Mouse (Mus musculus) heart, embryonic 11.5 days (tissue): ENCODE measurements around the gene Ppp2r1b. TPM values are rescaled to one million over a fixed set of nuclear protein-coding genes. Genes with fewer than 3 reads are reported as not detected.

Experiments
- ATAC-seq: fragments of 200-750 bp; cut with Nextera tagmentation; replicated peaks from 2 replicates; pipeline ENCODE4 v1.8.0; 2017; ENCODE audit warnings: moderate library complexity; ENCODE audit not compliant: insufficient number of reproducible peaks, low FRiP score, low TSS enrichment
- H3K27ac ChIP-seq: fragments of 300-500 bp; sonication (generic); 2 replicates; pipeline ENCODE4 v1.5.1; 2014; ENCODE audit warnings: mild to moderate bottlenecking, low read depth, low read length
- H3K27me3 ChIP-seq: fragments of 300-500 bp; sonication (generic); 2 replicates; pipeline ENCODE4 v1.6.1; 2014; ENCODE audit warnings: mild to moderate bottlenecking, low read length, mixed read lengths; ENCODE audit not compliant: control insufficient read depth, insufficient read depth
- H3K36me3 ChIP-seq: fragments of 300-500 bp; sonication (generic); 2 replicates; pipeline ENCODE4 v1.6.1; 2014; ENCODE audit warnings: mild to moderate bottlenecking, low read length, moderate library complexity, mixed read lengths; ENCODE audit not compliant: control insufficient read depth, insufficient read depth
- H3K4me1 ChIP-seq: fragments of 300-500 bp; sonication (generic); 2 replicates; pipeline ENCODE4 v1.6.1; 2014; ENCODE audit warnings: low read length; ENCODE audit not compliant: control insufficient read depth, insufficient read depth
- H3K4me2 ChIP-seq: fragments of 300-500 bp; sonication (generic); 2 replicates; pipeline ENCODE4 v1.6.1; 2014; ENCODE audit warnings: mild to moderate bottlenecking, moderate library complexity
- H3K4me3 ChIP-seq: fragments of 300-500 bp; sonication (generic); 2 replicates; pipeline ENCODE4 v1.5.1; 2014; ENCODE audit warnings: low read depth, low read length
- H3K9ac ChIP-seq: fragments of 300-500 bp; sonication (generic); 2 replicates; pipeline ENCODE4 v1.6.1; 2014; ENCODE audit warnings: mild to moderate bottlenecking, low read depth, low read length, moderate library complexity
- H3K9me3 ChIP-seq: fragments of 300-500 bp; sonication (generic); replicated peaks from 2 replicates; pipeline ENCODE4 v1.6.1; 2016; ENCODE audit warnings: low read length; ENCODE audit not compliant: control insufficient read depth
- WGBS: fragments of 180-500 bp; shearing (Covaris S2); extraction: QIAGEN DNeasy Blood & Tissue Kit; methylation state at CpG from one replicate; pipeline ENCODE4 v1.1.7; 2014; ENCODE audit not compliant: insufficient replicate concordance; 5-methylcytosine and 5-hydroxymethylcytosine counted together
- polyA plus RNA-seq: library from polyadenylated mRNA; unstranded; fragments of >200 nt; fragmentation: Nextera tagmentation; extraction: Ambion mirVana; gene quantifications from 2 replicates; pipeline ENCODE4 v1.2.1, GENCODE M21; 2014

The Ppp2r1b gene
- polyA plus RNA-seq, 1 experiment from 2014 or later = 63.1 TPM

GRCm38 (mm10) chr9:50811746-50812145 lies 33.4 kb upstream of the Ppp2r1b start:
- no peak for ATAC-seq
- Histone ChIP-seq H3K27me3 (no peaks in the 10 kb centered on the region), H3K4me2 (no peak overlapping the region), H3K9me3 (no peaks in the 10 kb centered on the region), H3K9ac (no peak overlapping the region), H3K27ac (peak overlapping the region; percentile 47; the same call in 1 of the 2 replicates), H3K36me3 (peaks cover 16% of the 10 kb centered on the region), H3K4me1 (peaks cover 7% of the 10 kb centered on the region; the same call in 1 of the 2 replicates), H3K4me3 (no peak overlapping the region)
- 67% methylated on average over 2 of the region's 2 CpGs for WGBS

GRCm38 (mm10) chr9:50813796-50814195 lies 31.3 kb upstream of the Ppp2r1b start:
- WGBS = 82% methylated on average over 5 of the region's 5 CpGs
- Histone ChIP-seq H3K9ac (no peak overlapping the region), H3K27me3 (no peaks in the 10 kb centered on the region), H3K9me3 (no peaks in the 10 kb centered on the region), H3K4me1 (peaks cover 7% of the 10 kb centered on the region; the same call in 1 of the 2 replicates), H3K4me2 (no peak overlapping the region), H3K4me3 (no peak overlapping the region), H3K27ac (no peak overlapping the region), H3K36me3 (peaks cover 13% of the 10 kb centered on the region)
- no peak for ATAC-seq

- H3K4me1 ChIP-seq = peaks cover 7% of the 10 kb centered on the region; the same call in 1 of the 2 replicates
- no peak overlapping the region for H3K9ac ChIP-seq
- no peak overlapping the region for H3K4me2 ChIP-seq
- no peak overlapping the region for H3K27ac ChIP-seq
- ATAC-seq = no peak
- no peaks in the 10 kb centered on the region for H3K27me3 ChIP-seq
- peaks cover 14% of the 10 kb centered on the region for H3K36me3 ChIP-seq
- no peak overlapping the region for H3K4me3 ChIP-seq
- H3K9me3 ChIP-seq = no peaks in the 10 kb centered on the region
- WGBS = 96% methylated on average over 4 of the region's 4 CpGs
Observed at GRCm38 (mm10) chr9:50815666-50816065, 29.4 kb upstream of the Ppp2r1b start.

- Histone ChIP-seq H3K4me2 (no peak overlapping the region), H3K9me3 (no peaks in the 10 kb centered on the region), H3K36me3 (peaks cover 14% of the 10 kb centered on the region), H3K27me3 (no peaks in the 10 kb centered on the region), H3K9ac (no peak overlapping the region), H3K4me3 (no peak overlapping the region), H3K27ac (no peak overlapping the region), H3K4me1 (0 out of 2 replicates have a peak, but pooled peaks cover 2% of the 10 kb centered on the region)
- WGBS = 92% methylated on average over 1 of the region's 1 CpGs
- no peak for ATAC-seq
Observed at GRCm38 (mm10) chr9:50816512-50816911, 28.6 kb upstream of the Ppp2r1b start.

DNA sequence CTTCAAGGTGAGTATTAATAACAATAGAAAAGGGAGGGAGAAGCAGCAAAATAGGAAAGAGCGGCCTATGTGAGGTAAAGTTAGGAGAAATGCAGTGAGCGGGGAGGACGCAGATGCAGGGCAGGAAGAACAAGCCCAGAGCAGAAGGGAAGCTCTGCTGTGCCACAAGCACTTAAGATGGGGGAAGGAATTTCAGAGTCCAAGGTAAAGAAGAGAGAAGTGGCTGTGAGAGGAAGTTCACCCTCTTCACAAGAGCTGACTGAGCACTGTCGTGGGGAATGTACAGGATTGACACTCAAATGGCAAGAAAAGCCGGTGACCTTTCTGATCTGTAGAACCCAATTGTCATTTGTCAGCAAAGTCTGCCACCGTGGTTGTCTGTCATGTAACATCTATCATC lies 27.1 kb upstream of the Ppp2r1b start:
- H3K4me2 ChIP-seq = no peak overlapping the region
- no peaks in the 10 kb centered on the region for H3K9me3 ChIP-seq
- H3K36me3 ChIP-seq = peaks cover 14% of the 10 kb centered on the region
- H3K9ac ChIP-seq = no peak overlapping the region
- 87% methylated on average over 6 of the region's 6 CpGs for WGBS
- no peak overlapping the region for H3K27ac ChIP-seq
- no peaks in the 10 kb centered on the region for H3K4me1 ChIP-seq
- H3K4me3 ChIP-seq = no peak overlapping the region
- no peak for ATAC-seq
- no peaks in the 10 kb centered on the region for H3K27me3 ChIP-seq

DNA sequence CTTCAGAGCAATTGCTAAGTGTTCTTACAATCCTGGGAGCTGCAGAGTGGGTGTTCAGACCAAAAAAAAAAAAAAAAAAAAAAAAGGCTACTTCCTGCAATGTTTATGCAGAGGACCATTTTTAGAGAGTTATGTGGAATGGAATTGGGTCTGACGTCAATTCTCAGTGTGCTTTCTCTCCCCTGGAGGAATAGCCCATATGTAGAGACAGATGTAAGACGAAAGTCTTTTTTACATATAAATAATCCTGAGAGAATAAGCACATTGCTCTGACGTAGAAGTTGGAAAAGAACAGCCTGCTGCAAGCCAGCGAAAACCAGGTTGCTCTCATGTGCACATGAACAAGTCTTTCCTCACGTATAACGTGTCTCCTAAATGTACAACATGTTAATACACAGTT lies 25.4 kb upstream of the Ppp2r1b start:
- WGBS = 88% methylated on average over 6 of the region's 6 CpGs
- H3K36me3 ChIP-seq = peaks cover 9% of the 10 kb centered on the region

DNA sequence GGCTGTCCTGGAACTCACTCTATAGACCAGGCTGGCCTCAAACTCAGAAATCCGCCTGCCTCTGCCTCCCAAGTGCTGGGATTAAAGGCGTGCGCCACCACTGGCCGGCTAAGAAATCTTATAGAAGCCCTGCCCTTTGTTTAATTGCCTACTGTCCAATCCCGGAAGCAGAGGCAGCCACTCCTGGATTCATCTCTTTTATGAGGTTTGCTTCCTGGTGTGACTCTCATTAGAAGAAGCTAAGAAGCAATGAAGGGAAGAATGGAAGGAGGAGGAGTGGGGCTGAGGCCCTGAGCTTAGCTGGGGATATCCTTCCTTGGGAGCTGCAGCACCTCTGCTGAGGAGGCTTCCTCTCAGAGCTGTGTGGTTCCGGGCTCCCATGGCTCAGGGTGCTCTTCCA lies 23.4 kb upstream of the Ppp2r1b start:
- no peaks in the 10 kb centered on the region for H3K27me3 ChIP-seq
- H3K4me3 ChIP-seq = no peak overlapping the region
- peaks cover 6% of the 10 kb centered on the region for H3K36me3 ChIP-seq
- H3K4me2 ChIP-seq = no peak overlapping the region
- ATAC-seq = no peak
- no peak overlapping the region for H3K27ac ChIP-seq
- H3K9ac ChIP-seq = no peak overlapping the region
- 94% methylated on average over 6 of the region's 6 CpGs for WGBS
- no peaks in the 10 kb centered on the region for H3K4me1 ChIP-seq
- H3K9me3 ChIP-seq = no peaks in the 10 kb centered on the region

More for the DNA sequence above, 25.4 kb upstream of the Ppp2r1b start:
- Histone ChIP-seq H3K9ac (no peak overlapping the region), H3K4me3 (no peak overlapping the region), H3K27me3 (no peaks in the 10 kb centered on the region), H3K4me1 (no peaks in the 10 kb centered on the region), H3K4me2 (no peak overlapping the region), H3K9me3 (no peaks in the 10 kb centered on the region), H3K27ac (no peak overlapping the region)
- no peak for ATAC-seq

DNA sequence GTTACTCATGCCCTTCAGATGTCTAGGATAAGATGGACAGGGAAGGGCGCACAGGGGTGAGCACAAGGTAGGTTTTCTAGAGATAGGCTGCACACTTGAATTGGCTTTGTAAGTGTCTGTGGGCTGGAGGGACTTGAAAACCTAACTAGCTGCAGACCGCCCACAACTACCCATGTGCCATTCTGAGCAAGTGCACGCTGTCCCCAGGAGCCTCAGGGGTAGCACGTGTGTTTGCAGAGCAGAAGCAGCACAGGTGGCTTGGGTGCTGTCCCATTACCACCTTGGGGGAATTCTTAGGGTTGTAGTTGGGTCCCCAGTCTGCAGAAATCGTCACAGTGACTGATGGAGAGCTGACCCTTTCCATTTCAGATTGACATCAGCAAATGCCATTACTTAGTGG lies 22.9 kb upstream of the Ppp2r1b start:
- no peaks in the 10 kb centered on the region for H3K4me1 ChIP-seq

DNA sequence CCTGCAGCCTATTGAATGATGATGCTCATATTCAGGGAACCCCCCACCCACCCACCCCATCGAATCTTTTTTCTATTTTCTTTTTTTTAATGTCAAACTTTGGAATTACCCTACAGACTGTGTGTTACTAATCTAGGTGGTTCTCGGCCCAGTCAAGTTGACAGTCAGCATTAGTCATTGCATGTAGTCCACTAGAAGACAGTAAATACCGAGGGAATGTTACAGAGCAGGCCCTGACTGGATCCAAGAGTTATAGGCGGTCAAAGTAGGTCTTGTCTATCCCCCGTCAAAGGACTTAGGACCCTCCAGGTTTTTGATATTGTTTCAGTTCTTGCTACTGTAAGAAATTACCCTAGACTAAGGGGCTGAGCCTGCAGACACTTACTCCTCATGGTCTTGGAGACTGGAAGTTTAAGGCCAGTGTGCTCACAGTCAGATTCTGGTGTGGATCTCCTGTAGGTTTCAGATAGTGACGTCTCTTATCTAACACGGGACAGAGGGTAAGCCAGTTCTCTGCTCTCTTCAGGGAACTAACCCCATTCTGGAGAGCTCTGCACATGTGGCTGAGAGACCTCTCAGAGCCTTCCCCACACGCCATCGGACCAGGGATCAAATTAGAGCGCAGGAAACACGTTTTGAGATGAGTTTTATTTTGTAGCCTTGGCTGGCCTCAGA lies 21.2 kb upstream of the Ppp2r1b start:
- Histone ChIP-seq H3K4me3 (no peak overlapping the region), H3K9me3 (no peaks in the 10 kb centered on the region), H3K9ac (no peak overlapping the region), H3K27ac (peak overlapping the region; percentile 42; the same call in 1 of the 2 replicates), H3K36me3 (peaks cover 6% of the 10 kb centered on the region), H3K27me3 (no peaks in the 10 kb centered on the region), H3K4me2 (no peak overlapping the region), H3K4me1 (no peaks in the 10 kb centered on the region)
- ATAC-seq = no peak; the same call in 1 of the 2 replicates
- WGBS = 70% methylated on average over 11 of the region's 11 CpGs

More for the DNA sequence above, 22.9 kb upstream of the Ppp2r1b start:
- Histone ChIP-seq H3K27ac (no peak overlapping the region), H3K9me3 (no peaks in the 10 kb centered on the region), H3K4me2 (no peak overlapping the region), H3K27me3 (no peaks in the 10 kb centered on the region), H3K36me3 (peaks cover 6% of the 10 kb centered on the region), H3K4me3 (no peak overlapping the region), H3K9ac (no peak overlapping the region)
- ATAC-seq = no peak
- 94% methylated on average over 5 of the region's 5 CpGs for WGBS
